Mouse (Mus musculus): Measurements from ENCODE around the gene Wfikkn1. TPM values are rescaled to one million over a fixed set of nuclear protein-coding genes. Genes with fewer than 3 reads are reported as not detected.
"Not testable (repeated sequence)": the region's sequence is repeated elsewhere in the genome, so short reads cannot be mapped to it uniquely, and the experiment has no call there.

Gene Wfikkn1
- total and polyA plus RNA-seq, 2 experiments from 2014 or later, result 0.29 to 1.5 TPM

DNA sequence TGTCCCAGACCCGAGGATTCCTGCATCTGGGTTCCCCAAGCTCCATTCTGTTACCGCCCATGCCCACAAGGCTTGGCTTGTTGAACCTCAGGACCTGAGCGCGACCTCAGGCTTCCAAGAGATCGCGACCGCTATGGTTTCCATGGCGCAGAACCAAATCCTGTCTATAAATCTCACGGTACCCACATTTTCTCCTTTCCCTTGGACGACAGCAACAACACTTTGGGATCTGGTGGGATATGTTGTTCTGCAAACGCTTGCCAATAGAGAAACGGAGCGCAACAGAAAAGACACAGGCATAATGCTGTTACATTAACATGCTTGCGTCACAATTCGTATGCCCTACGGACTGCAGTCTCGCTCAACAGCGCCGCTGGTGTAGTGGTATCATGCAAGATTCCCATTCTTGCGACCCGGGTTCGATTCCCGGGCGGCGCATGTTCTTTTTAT, 5.9 kb downstream of the Wfikkn1 start, which contains the start of gene Mettl26:
Gene Mettl26, plus strand, starts transcription at position 354 of the 450 bp plus-strand sequence.
- Histone ChIP-seq H3K9ac (peak within 1 kb of the TSS; percentile 89), H3K36me3 (ENCODE audit: insufficient read depth) (peaks cover 11% of the 10 kb centered on the region; the same call in 1 of the 2 replicates), H3K9me3 (ENCODE audit: low read length) (no peaks in the 10 kb centered on the region), H3K27ac (ENCODE audit: low read depth, low read length) (peak within 1 kb of the TSS; percentile 96), H3K27me3 (ENCODE audit: insufficient read depth, low read length) (no peaks in the 10 kb centered on the region), H3K4me2 (ENCODE audit: low read depth) (peak within 1 kb of the TSS; percentile 70), H3K4me3 (ENCODE audit: low read depth, low read length) (peak within 1 kb of the TSS; percentile 69), H3K4me1 (ENCODE audit: insufficient read depth) (peaks cover 12% of the 10 kb centered on the region; the same call in 1 of the 2 replicates)
- peak; percentile 99 for DNase-seq
- peak; percentile 86 for ATAC-seq
- under 1% methylated on average over 25 of the region's 25 CpGs for WGBS
- TF ChIP-seq CTCF (IDR thresholded peaks at IDR 0.05; ENCODE audit: low read depth), result peak; percentile 49

DNA sequence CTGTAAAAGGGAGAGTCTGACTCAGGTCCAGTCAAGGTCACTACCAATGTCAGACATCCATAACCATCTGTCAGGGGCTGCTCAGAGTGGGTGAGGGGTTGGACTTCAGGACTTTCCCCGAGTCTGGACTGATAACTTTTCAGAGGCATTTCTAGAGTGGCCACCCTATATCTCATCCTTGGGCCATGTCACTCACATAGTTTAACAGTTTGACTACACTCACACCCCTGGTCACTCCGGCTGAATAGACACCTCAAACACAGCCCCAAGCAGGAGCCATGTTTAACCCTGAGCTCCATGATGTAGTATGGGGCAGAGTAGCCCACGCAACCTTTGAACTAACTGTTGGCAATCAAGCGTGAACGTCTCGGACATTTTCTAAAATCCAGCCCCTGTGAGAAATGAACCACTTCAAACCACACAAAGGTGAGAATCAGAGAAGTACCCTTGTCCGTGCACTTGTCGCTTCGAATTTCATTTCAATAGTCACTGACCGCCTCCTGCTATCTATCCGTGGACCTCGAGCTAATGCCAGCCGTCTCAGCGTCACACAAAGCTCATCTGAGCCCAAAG, 6.4 kb downstream of the Wfikkn1 start:
- peak overlapping the region; percentile 70 for H3K4me2 ChIP-seq (ENCODE audit: low read depth)
- H3K36me3 ChIP-seq (ENCODE audit: insufficient read depth), result peaks cover 11% of the 10 kb centered on the region; the same call in 1 of the 2 replicates
- H3K27ac ChIP-seq (ENCODE audit: low read depth, low read length), result peak overlapping the region; percentile 96
- H3K4me3 ChIP-seq (ENCODE audit: low read depth, low read length), result peak overlapping the region; percentile 69
- H3K9ac ChIP-seq, result peak overlapping the region; percentile 89
- H3K9me3 ChIP-seq (ENCODE audit: low read length), result no peaks in the 10 kb centered on the region
- H3K4me1 ChIP-seq (ENCODE audit: insufficient read depth), result peaks cover 12% of the 10 kb centered on the region; the same call in 1 of the 2 replicates
- ATAC-seq (no peak), DNase-seq (no peak)
- H3K27me3 ChIP-seq (ENCODE audit: insufficient read depth, low read length), result no peaks in the 10 kb centered on the region
- 4% methylated on average over 14 of the region's 14 CpGs for WGBS
- no peak; the same call in 1 of the 2 replicates for TF ChIP-seq CTCF (IDR thresholded peaks at IDR 0.05; ENCODE audit: low read depth)

DNA sequence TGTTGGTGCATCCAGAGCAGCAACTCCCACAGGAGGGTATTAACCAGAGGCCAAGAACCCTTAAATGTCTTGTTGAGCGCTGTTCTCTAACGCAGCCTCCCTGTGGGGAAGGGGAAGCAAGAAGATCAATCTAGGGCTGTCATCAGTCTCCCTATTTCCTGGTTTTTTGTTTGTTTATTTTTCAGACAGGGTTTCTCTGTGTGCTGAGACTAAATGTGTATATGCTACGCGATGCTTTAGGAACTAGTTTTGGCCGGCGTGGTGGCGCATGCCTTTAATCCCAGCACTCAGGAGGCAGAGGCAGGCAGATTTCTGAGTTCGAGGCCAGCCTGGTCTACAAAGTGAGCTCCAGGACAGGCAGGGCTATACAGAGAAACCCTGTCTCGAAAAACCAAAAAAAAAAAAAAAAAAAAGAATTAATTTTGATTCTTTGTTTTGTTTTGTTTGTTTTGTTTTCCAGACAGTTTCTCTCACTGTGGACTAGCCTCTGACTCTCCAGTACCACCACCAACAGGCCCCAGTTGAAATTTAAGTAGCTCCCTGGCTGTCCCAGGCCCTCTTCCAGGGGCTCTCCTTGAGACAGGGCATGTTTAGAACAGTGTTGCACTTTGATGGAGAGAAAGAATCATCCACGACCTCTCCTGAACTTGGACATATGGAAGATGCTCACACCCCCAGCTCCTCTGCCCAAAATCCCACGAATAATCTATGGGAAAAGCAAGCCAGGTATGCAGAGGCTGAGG, 7.1 kb downstream of the Wfikkn1 start:
- H3K27me3 ChIP-seq (ENCODE audit: insufficient read depth, low read length), result no peaks in the 10 kb centered on the region
- peak overlapping the region; percentile 70 for H3K4me2 ChIP-seq (ENCODE audit: low read depth)
- DNase-seq (no peak), ATAC-seq (no peak)
- peak overlapping the region; percentile 89; the same call in 1 of the 2 replicates for H3K9ac ChIP-seq
- peaks cover 11% of the 10 kb centered on the region; the same call in 1 of the 2 replicates for H3K36me3 ChIP-seq (ENCODE audit: insufficient read depth)
- H3K9me3 ChIP-seq (ENCODE audit: low read length), result no peaks in the 10 kb centered on the region
- peak overlapping the region; percentile 69 for H3K4me3 ChIP-seq (ENCODE audit: low read depth, low read length)
- H3K27ac ChIP-seq (ENCODE audit: low read depth, low read length), result peak overlapping the region; percentile 96; the same call in 1 of the 2 replicates
- no peak for TF ChIP-seq CTCF (IDR thresholded peaks at IDR 0.05; ENCODE audit: low read depth)
- H3K4me1 ChIP-seq (ENCODE audit: insufficient read depth), result peaks cover 16% of the 10 kb centered on the region; the same call in 1 of the 2 replicates
- 81% methylated on average over 11 of the region's 11 CpGs for WGBS

DNA sequence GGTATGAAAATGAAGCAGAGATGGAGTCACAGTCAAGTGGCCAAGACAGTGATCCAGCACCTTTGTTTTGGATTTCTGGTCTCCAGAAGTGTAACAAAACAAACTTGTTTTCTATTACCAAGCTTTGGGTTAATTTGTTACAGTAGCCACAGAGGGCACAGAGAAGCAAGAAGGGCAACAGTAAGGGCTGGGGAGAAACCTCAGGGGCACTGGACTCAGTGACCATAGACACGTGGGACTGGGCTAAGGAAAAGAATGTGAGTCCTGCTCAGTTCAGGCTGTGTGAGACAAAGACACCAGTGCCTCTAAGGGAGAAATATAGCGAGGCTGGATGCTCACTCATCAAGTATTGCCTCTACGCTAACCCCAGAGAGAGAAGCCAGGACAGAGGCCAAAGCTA, 8.0 kb downstream of the Wfikkn1 start:
- no peak for DNase-seq
- Histone ChIP-seq H3K36me3 (ENCODE audit: insufficient read depth) (peaks cover 2% of the 10 kb centered on the region; the same call in 1 of the 2 replicates), H3K4me1 (ENCODE audit: insufficient read depth) (peaks cover 16% of the 10 kb centered on the region; the same call in 1 of the 2 replicates), H3K4me2 (ENCODE audit: low read depth) (no peak overlapping the region), H3K4me3 (ENCODE audit: low read depth, low read length) (no peak overlapping the region), H3K27me3 (ENCODE audit: insufficient read depth, low read length) (no peaks in the 10 kb centered on the region), H3K9me3 (ENCODE audit: low read length) (no peaks in the 10 kb centered on the region), H3K27ac (ENCODE audit: low read depth, low read length) (no peak overlapping the region), H3K9ac (no peak overlapping the region)
- TF ChIP-seq CTCF (IDR thresholded peaks at IDR 0.05; ENCODE audit: low read depth), result no peak
- WGBS, result 81% methylated on average over 3 of the region's 3 CpGs
- ATAC-seq, result no peak

DNA sequence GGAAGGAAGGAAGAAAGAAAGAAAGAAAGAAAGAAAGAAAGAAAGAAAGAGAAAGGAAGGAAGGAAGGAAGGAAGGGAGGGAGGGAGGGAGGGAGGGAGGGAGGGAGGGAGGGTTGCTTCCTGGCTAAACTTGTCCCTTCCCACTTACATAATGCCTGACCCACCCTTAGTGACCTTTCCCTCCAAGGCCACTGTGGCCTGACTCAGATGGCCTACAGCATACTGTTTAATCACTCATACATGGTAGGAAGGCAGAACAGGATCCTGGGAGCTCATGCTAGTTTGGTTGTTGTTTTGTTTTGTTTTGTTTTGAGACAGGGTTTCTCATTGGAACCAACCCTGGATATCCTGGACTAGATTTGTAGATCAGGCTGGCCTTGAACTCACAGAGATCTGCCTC, 9.1 kb downstream of the Wfikkn1 start:
- not testable (repeated sequence) for ATAC-seq

DNA sequence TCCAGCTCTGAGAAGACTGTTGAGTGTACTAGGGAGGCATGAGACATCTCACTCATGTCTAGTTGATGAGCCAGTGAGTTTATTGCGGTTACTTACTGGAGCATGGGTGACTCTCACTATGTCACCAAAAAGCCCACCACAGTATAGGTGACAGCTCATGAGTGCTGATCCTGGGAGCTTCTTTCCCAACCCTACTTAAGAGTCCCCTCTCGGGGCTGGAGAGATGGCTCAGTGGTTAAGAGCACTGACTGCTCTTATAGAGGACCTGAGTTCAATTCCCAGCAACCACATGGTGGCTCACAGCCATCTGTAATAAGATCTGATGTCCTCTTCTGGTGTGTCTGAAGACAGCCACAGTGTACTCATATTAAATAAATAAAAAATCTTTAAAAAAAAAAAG, 10.7 kb downstream of the Wfikkn1 start:
- Histone ChIP-seq H3K36me3 (ENCODE audit: insufficient read depth) (no peaks in the 10 kb centered on the region), H3K9ac (no peak overlapping the region), H3K27ac (ENCODE audit: low read depth, low read length) (no peak overlapping the region), H3K9me3 (ENCODE audit: low read length) (no peaks in the 10 kb centered on the region), H3K27me3 (ENCODE audit: insufficient read depth, low read length) (no peaks in the 10 kb centered on the region), H3K4me2 (ENCODE audit: low read depth) (no peak overlapping the region), H3K4me3 (ENCODE audit: low read depth, low read length) (no peak overlapping the region), H3K4me1 (ENCODE audit: insufficient read depth) (0 out of 2 replicates have a peak, but pooled peaks cover 4% of the 10 kb centered on the region)
- TF ChIP-seq CTCF (IDR thresholded peaks at IDR 0.05; ENCODE audit: low read depth), result no peak
- 93% methylated on average over 2 of the region's 2 CpGs for WGBS
- ATAC-seq (no peak), DNase-seq (no peak)

More for the DNA sequence above, 9.1 kb downstream of the Wfikkn1 start:
- DNase-seq; H3K4me2 ChIP-seq (ENCODE audit: low read depth); H3K27ac ChIP-seq (ENCODE audit: low read depth, low read length); H3K9ac ChIP-seq; H3K27me3 ChIP-seq (ENCODE audit: insufficient read depth, low read length); H3K36me3 ChIP-seq (ENCODE audit: insufficient read depth); H3K4me3 ChIP-seq (ENCODE audit: low read depth, low read length); H3K9me3 ChIP-seq (ENCODE audit: low read length): not testable (repeated sequence)
- peaks cover 10% of the 10 kb centered on the region; the same call in 1 of the 2 replicates for H3K4me1 ChIP-seq (ENCODE audit: insufficient read depth)

DNA sequence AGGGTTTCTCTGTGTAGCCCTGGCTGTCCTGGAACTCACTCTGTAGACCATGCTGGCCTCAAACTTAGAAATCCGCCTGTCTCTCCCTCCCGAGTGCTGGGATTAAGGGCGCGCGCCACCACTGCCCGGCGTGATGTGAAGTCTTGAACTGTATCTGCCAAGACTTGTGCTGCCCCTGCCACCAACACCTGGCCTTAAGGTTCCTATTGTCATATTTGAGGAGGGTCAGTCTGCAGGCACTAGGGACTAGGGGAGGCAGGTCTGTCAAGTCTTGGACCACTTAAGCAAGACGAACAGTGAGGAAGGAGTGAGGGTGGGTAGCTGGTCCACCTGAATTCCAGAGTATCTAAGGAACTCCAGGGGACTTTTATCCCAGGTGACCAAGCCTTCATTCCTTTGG, 11.2 kb downstream of the Wfikkn1 start:
- Histone ChIP-seq H3K9ac (no peak overlapping the region), H3K9me3 (ENCODE audit: low read length) (no peaks in the 10 kb centered on the region), H3K4me2 (ENCODE audit: low read depth) (no peak overlapping the region), H3K4me3 (ENCODE audit: low read depth, low read length) (no peak overlapping the region), H3K27me3 (ENCODE audit: insufficient read depth, low read length) (no peaks in the 10 kb centered on the region), H3K36me3 (ENCODE audit: insufficient read depth) (no peaks in the 10 kb centered on the region), H3K27ac (ENCODE audit: low read depth, low read length) (no peak overlapping the region), H3K4me1 (ENCODE audit: insufficient read depth) (0 out of 2 replicates have a peak, but pooled peaks cover 4% of the 10 kb centered on the region)
- DNase-seq, result no peak
- ATAC-seq, result no peak
- TF ChIP-seq CTCF (IDR thresholded peaks at IDR 0.05; ENCODE audit: low read depth), result no peak
- 81% methylated on average over 8 of the region's 8 CpGs for WGBS

Data from forebrain, postnatal 0 days (tissue).